Mouse (Mus musculus): ENCODE measurements around the gene 1700008O03Rik. TPM values are rescaled to one million over a fixed set of nuclear protein-coding genes. Genes with fewer than 3 reads are reported as not detected.
A peak's percentile ranks its signal among the peaks of the same experiment; 100 is the strongest.

Gene 1700008O03Rik
- polyA plus RNA-seq, 1 experiment from 2014 or later, result 0.86 TPM

DNA sequence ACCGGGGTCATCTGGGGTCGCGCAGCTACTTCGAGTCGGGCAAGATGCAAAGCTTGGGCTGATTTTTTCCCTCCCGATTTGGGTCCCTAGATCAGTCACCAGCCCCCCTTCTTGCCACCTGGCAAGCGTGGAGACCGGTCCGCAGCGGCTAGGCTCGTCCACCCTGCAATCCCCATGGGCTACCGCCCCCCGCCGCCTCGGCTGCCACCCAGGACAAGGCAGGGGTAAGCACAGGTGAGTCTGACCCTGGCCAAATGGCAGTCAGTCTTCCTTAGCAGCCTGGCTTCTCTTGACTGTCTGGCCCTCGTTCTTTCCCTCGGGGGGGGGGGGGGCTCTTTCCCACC lies 932 bp downstream of the 1700008O03Rik start:
- Histone ChIP-seq H3K27me3 (replicated peaks; ENCODE audit: control insufficient read depth, insufficient read depth, low read length) (no peaks in the 10 kb centered on the region), H3K4me3 (ENCODE audit: low read depth, low read length) (peak overlapping the region; percentile 45), H3K27ac (ENCODE audit: low read depth, low read length) (no peak overlapping the region), H3K9me3 (replicated peaks; ENCODE audit: control insufficient read depth, low read length) (no peaks in the 10 kb centered on the region), H3K36me3 (ENCODE audit: control insufficient read depth, insufficient read depth, low read length) (no peaks in the 10 kb centered on the region), H3K4me2 (ENCODE audit: low read length) (peak overlapping the region; percentile 93), H3K9ac (ENCODE audit: low read length) (peak overlapping the region; percentile 70), H3K4me1 (ENCODE audit: control insufficient read depth, insufficient read depth, low read length) (peaks cover 6% of the 10 kb centered on the region; the same call in 1 of the 2 replicates)
- DNase-seq (ENCODE audit: low spot score), result no peak
- under 1% methylated on average over 17 of the region's 17 CpGs for WGBS
- peak; percentile 49 for ATAC-seq

DNA sequence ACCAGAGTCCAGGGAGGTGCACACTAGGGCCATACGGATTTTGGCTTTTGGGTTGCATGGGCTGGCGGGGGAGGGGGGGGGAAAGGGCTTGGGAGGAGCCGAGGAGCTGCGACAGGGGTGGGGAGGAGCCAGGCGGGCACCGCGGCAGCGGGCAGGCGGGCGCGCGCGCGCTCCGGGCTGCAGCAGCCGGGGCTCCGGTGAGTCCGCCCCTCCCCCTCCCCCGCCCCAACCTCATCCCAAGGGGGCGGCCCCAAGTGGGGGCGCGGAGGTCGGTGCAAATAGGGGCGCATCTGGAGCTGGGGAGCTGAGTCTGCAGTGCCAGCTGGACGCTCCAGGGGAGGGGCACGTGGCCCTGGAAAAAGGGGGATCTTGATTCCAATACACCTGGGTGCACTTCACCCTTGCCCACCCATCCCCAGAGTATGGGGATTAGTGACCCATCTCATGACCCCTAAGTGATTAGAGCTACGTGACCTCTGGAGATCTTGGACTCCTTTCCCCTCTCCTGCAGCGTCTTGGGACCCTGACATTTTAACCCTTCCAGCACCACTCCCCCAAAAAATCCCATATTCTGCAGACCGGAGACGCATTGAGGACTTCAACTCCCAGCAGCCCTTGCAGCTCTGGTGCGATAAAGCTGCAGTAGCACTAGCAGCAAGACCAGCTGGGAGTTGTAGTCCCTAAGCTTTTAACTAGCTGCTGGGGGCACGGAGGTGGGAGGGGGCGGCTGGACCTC lies 1.5 kb downstream of the 1700008O03Rik start, which contains the start of gene Syt3:
Syt3 (plus strand) TSS at position 123 of the 736 bp plus-strand sequence.
- Histone ChIP-seq H3K4me3 (ENCODE audit: low read depth, low read length) (peak within 1 kb of the TSS; percentile 45), H3K9ac (ENCODE audit: low read length) (peak within 1 kb of the TSS; percentile 70), H3K4me1 (ENCODE audit: control insufficient read depth, insufficient read depth, low read length) (peaks cover 6% of the 10 kb centered on the region; the same call in 1 of the 2 replicates), H3K36me3 (ENCODE audit: control insufficient read depth, insufficient read depth, low read length) (no peaks in the 10 kb centered on the region), H3K27ac (ENCODE audit: low read depth, low read length) (peak within 1 kb of the TSS; percentile 94), H3K9me3 (replicated peaks; ENCODE audit: control insufficient read depth, low read length) (no peaks in the 10 kb centered on the region), H3K4me2 (ENCODE audit: low read length) (peak within 1 kb of the TSS; percentile 93), H3K27me3 (replicated peaks; ENCODE audit: control insufficient read depth, insufficient read depth, low read length) (no peaks in the 10 kb centered on the region)
- ATAC-seq, result peak; percentile 88
- WGBS, result under 1% methylated on average over 18 of the region's 33 CpGs
- peak; percentile 92 for DNase-seq (ENCODE audit: low spot score)

DNA sequence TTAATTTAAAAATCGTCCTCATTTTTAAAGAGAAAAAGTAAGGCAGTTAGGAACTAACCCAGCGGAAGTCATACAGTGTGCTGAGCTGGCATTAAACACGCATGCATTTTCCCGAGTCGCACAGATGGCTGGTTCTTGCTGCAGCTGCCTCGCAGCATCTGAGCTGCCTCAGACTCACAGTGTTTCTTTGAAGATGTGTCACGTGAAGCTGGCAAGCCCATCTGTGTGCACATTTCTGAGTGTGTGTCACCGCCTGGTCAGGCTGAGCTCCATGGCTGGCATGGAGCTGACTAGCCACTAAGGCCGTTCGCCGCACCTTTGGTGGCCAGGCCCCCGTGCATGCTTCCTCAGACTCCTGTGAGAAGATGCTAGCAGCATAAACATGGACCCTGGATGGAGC lies 3.1 kb downstream of the 1700008O03Rik start:
- ATAC-seq, result peak; percentile 82
- Histone ChIP-seq H3K9me3 (replicated peaks; ENCODE audit: control insufficient read depth, low read length) (no peaks in the 10 kb centered on the region), H3K27ac (ENCODE audit: low read depth, low read length) (peak overlapping the region; percentile 94), H3K4me2 (ENCODE audit: low read length) (no peak overlapping the region; the same call in 1 of the 2 replicates), H3K36me3 (ENCODE audit: control insufficient read depth, insufficient read depth, low read length) (no peaks in the 10 kb centered on the region), H3K4me1 (ENCODE audit: control insufficient read depth, insufficient read depth, low read length) (peaks cover 6% of the 10 kb centered on the region; the same call in 1 of the 2 replicates), H3K27me3 (replicated peaks; ENCODE audit: control insufficient read depth, insufficient read depth, low read length) (no peaks in the 10 kb centered on the region), H3K4me3 (ENCODE audit: low read depth, low read length) (no peak overlapping the region), H3K9ac (ENCODE audit: low read length) (peak overlapping the region; percentile 30; the same call in 1 of the 2 replicates)
- 62% methylated on average over 12 of the region's 12 CpGs for WGBS
- peak; percentile 94 for DNase-seq (ENCODE audit: low spot score)

DNA sequence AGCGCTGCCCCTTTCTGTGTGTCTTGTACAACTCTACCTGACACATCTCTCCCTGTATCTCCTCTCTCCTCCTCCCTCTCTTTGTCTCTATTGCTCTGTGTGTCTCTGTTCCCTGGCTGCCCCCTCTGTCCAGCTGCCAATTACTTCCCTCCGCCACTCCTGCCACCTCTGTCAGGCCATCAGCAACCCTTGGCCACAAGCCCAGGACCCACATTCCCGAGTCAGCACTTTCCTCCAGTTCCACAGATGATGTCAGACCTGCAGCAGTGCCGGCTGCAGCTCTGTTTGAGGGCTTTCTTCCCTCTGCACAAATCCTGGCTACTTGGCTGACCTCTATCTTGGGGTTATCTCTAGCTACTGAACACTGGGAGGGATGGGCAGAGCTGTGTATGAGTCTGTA lies 7.3 kb downstream of the 1700008O03Rik start:
- Histone ChIP-seq H3K9ac (ENCODE audit: low read length) (no peak overlapping the region), H3K9me3 (replicated peaks; ENCODE audit: control insufficient read depth, low read length) (no peaks in the 10 kb centered on the region), H3K27ac (ENCODE audit: low read depth, low read length) (no peak overlapping the region), H3K27me3 (replicated peaks; ENCODE audit: control insufficient read depth, insufficient read depth, low read length) (no peaks in the 10 kb centered on the region), H3K4me3 (ENCODE audit: low read depth, low read length) (no peak overlapping the region), H3K4me1 (ENCODE audit: control insufficient read depth, insufficient read depth, low read length) (peaks cover 9% of the 10 kb centered on the region), H3K36me3 (ENCODE audit: control insufficient read depth, insufficient read depth, low read length) (no peaks in the 10 kb centered on the region), H3K4me2 (ENCODE audit: low read length) (no peak overlapping the region)
- ATAC-seq (no peak), DNase-seq (ENCODE audit: low spot score) (peak; percentile 51)
- 30% methylated on average over 4 of the region's 4 CpGs for WGBS

- Histone ChIP-seq H3K4me3 (ENCODE audit: low read depth, low read length) (no peak overlapping the region), H3K9me3 (replicated peaks; ENCODE audit: control insufficient read depth, low read length) (no peaks in the 10 kb centered on the region), H3K27me3 (replicated peaks; ENCODE audit: control insufficient read depth, insufficient read depth, low read length) (no peaks in the 10 kb centered on the region)
Observed at GRCm38 (mm10) chr7:44375793-44376192, 9.8 kb downstream of the 1700008O03Rik start.

GRCm38 (mm10) chr7:44375207-44375606 lies 10.4 kb downstream of the 1700008O03Rik start:
- no peak for DNase-seq (ENCODE audit: low spot score)
- Histone ChIP-seq H3K9me3 (replicated peaks; ENCODE audit: control insufficient read depth, low read length) (no peaks in the 10 kb centered on the region), H3K4me3 (ENCODE audit: low read depth, low read length) (peak overlapping the region; percentile 57), H3K27me3 (replicated peaks; ENCODE audit: control insufficient read depth, insufficient read depth, low read length) (no peaks in the 10 kb centered on the region), H3K4me1 (ENCODE audit: control insufficient read depth, insufficient read depth, low read length) (peaks cover 7% of the 10 kb centered on the region), H3K36me3 (ENCODE audit: control insufficient read depth, insufficient read depth, low read length) (no peaks in the 10 kb centered on the region), H3K4me2 (ENCODE audit: low read length) (peak overlapping the region; percentile 80), H3K9ac (ENCODE audit: low read length) (peak overlapping the region; percentile 71; the same call in 1 of the 2 replicates), H3K27ac (ENCODE audit: low read depth, low read length) (no peak overlapping the region)
- 4% methylated on average over 10 of the region's 10 CpGs for WGBS
- no peak for ATAC-seq

More at GRCm38 (mm10) chr7:44375793-44376192, 9.8 kb downstream of the 1700008O03Rik start:
- ATAC-seq, result no peak
- H3K36me3 ChIP-seq (ENCODE audit: control insufficient read depth, insufficient read depth, low read length), result no peaks in the 10 kb centered on the region
- 54% methylated on average over 3 of the region's 3 CpGs for WGBS
- H3K27ac ChIP-seq (ENCODE audit: low read depth, low read length), result no peak overlapping the region
- peaks cover 7% of the 10 kb centered on the region for H3K4me1 ChIP-seq (ENCODE audit: control insufficient read depth, insufficient read depth, low read length)
- no peak overlapping the region for H3K4me2 ChIP-seq (ENCODE audit: low read length)
- H3K9ac ChIP-seq (ENCODE audit: low read length), result no peak overlapping the region
- DNase-seq (ENCODE audit: low spot score), result no peak

DNA sequence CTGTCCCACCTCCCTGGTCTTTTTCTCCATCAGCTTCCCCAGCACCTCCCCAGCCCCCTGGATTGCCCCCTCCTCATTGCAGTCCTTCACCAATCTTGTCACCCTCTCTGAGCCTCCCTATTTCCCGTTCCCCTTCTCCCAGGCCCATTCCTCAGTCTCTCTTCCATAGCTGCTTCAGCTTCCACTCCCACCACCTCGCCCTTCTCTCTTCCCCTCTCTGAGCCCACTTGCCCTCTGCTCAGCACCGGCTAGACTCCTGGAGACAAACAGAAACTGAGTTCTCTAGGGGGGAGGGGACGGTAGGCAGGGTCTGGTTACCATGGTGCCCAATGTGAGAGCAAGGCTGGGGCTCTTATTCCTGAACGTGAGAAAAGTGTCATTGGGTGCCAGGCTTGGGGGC lies 10.9 kb downstream of the 1700008O03Rik start:
- WGBS, result under 1% methylated on average over 5 of the region's 5 CpGs
- peak; percentile 35; the same call in 1 of the 2 replicates for ATAC-seq

GRCm38 (mm10) chr7:44373889-44374652 lies 11.5 kb downstream of the 1700008O03Rik start:
- no peaks in the 10 kb centered on the region for H3K9me3 ChIP-seq (replicated peaks; ENCODE audit: control insufficient read depth, low read length)
- H3K27ac ChIP-seq (ENCODE audit: low read depth, low read length), result peak overlapping the region; percentile 67
- peak overlapping the region; percentile 80 for H3K4me2 ChIP-seq (ENCODE audit: low read length)
- no peaks in the 10 kb centered on the region for H3K27me3 ChIP-seq (replicated peaks; ENCODE audit: control insufficient read depth, insufficient read depth, low read length)
- ATAC-seq (peak; percentile 93), DNase-seq (ENCODE audit: low spot score) (peak; percentile 98)
- peak overlapping the region; percentile 71 for H3K9ac ChIP-seq (ENCODE audit: low read length)
- no peaks in the 10 kb centered on the region for H3K36me3 ChIP-seq (ENCODE audit: control insufficient read depth, insufficient read depth, low read length)
- H3K4me1 ChIP-seq (ENCODE audit: control insufficient read depth, insufficient read depth, low read length), result peaks cover 7% of the 10 kb centered on the region
- H3K4me3 ChIP-seq (ENCODE audit: low read depth, low read length), result peak overlapping the region; percentile 57
- WGBS, result under 1% methylated on average over 19 of the region's 19 CpGs

More for the DNA sequence above, 10.9 kb downstream of the 1700008O03Rik start:
- Histone ChIP-seq H3K9ac (ENCODE audit: low read length) (peak overlapping the region; percentile 71), H3K4me2 (ENCODE audit: low read length) (peak overlapping the region; percentile 80), H3K4me3 (ENCODE audit: low read depth, low read length) (peak overlapping the region; percentile 57), H3K4me1 (ENCODE audit: control insufficient read depth, insufficient read depth, low read length) (peaks cover 7% of the 10 kb centered on the region), H3K27me3 (replicated peaks; ENCODE audit: control insufficient read depth, insufficient read depth, low read length) (no peaks in the 10 kb centered on the region), H3K9me3 (replicated peaks; ENCODE audit: control insufficient read depth, low read length) (no peaks in the 10 kb centered on the region), H3K36me3 (ENCODE audit: control insufficient read depth, insufficient read depth, low read length) (no peaks in the 10 kb centered on the region), H3K27ac (ENCODE audit: low read depth, low read length) (peak overlapping the region; percentile 67; the same call in 1 of the 2 replicates)
- peak; percentile 62 for DNase-seq (ENCODE audit: low spot score)
